Mouse (Mus musculus): Measurements from ENCODE around the gene Phyhipl. TPM values are rescaled to one million over a fixed set of nuclear protein-coding genes. Genes with fewer than 3 reads are reported as not detected.

The Phyhipl gene
- 3.6 and 4.9 TPM in 2 replicates for polyA plus RNA-seq (2015; fragmentation: Nextera tagmentation; extraction: Ambion mirVana)

- no peak within 1 kb of the TSS for H3K27ac ChIP-seq
- no peak within 1 kb of the TSS for H3K4me3 ChIP-seq (replicated peaks)
- no peaks in the 10 kb centered on the region for H3K9me3 ChIP-seq
- no peak within 1 kb of the TSS for H3K4me2 ChIP-seq (replicated peaks)
- no peak for ATAC-seq
- no peak within 1 kb of the TSS for H3K9ac ChIP-seq
- no peaks in the 10 kb centered on the region for H3K36me3 ChIP-seq
- 66% methylated on average over 7 of the region's 7 CpGs for WGBS
- H3K27me3 ChIP-seq (replicated peaks): no peaks in the 10 kb centered on the region
- H3K4me1 ChIP-seq (replicated peaks): no peaks in the 10 kb centered on the region
These were observed at the start of gene Phyhipl for GRCm38 (mm10) chr10:70655828-70656227. Phyhipl (minus strand) TSS chr10:70655965.

DNA sequence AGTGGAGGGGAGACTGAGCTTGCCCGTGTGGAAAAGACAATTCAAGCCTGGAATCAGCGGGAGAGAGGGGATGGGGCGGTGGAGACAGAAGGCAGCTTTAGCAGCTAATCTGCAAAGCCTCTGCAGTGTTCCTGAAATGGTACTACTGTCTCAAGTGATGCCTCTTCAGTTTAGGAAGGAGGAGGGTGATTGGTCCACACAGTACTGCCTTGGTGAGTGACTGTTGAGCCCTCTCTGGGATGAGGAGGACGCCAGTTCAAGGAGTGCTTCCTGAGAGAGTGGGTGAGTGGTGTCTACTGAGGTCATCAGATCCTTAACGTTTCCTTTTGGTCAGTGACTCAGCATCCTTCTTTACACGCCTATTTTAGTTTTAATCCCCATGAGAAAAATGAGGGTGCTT, 47.4 kb upstream of the Phyhipl start:
- no peak for ATAC-seq
- no peak overlapping the region for H3K4me3 ChIP-seq (replicated peaks)
- H3K36me3 ChIP-seq: no peaks in the 10 kb centered on the region
- no peak overlapping the region for H3K27ac ChIP-seq
- H3K4me1 ChIP-seq (replicated peaks): no peaks in the 10 kb centered on the region
- H3K9me3 ChIP-seq: no peaks in the 10 kb centered on the region
- 64% methylated on average over 6 of the region's 6 CpGs for WGBS
- no peaks in the 10 kb centered on the region for H3K27me3 ChIP-seq (replicated peaks)
- no peak overlapping the region for H3K9ac ChIP-seq
- no peak overlapping the region for H3K4me2 ChIP-seq (replicated peaks)

DNA sequence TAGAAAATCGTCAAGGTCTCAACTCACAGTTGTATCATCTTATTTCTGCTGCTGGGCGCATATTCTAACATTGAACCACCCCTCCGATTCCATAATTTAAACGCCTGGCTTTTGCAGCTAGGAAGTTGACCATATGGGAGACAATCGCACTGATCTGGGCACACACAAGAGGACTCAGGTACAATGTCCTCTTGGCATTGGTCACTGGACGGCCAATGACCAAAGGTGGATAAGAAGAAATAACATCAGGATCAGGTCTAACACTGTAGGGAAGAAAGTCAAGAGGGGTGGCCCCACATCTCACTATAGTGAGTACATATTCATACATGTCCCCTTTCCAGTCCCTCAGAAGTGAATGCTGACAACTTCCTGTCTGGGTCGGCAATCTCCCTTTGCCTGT, 43.8 kb upstream of the Phyhipl start:
- Histone ChIP-seq H3K4me1 (replicated peaks) (no peaks in the 10 kb centered on the region), H3K4me3 (replicated peaks) (no peak overlapping the region), H3K9me3 (no peaks in the 10 kb centered on the region), H3K36me3 (no peaks in the 10 kb centered on the region), H3K27me3 (replicated peaks) (no peaks in the 10 kb centered on the region), H3K4me2 (replicated peaks) (no peak overlapping the region), H3K27ac (no peak overlapping the region), H3K9ac (no peak overlapping the region)
- WGBS: 87% methylated on average over 7 of the region's 7 CpGs
- no peak for ATAC-seq

- Histone ChIP-seq H3K4me2 (replicated peaks) (no peak overlapping the region), H3K4me3 (replicated peaks) (no peak overlapping the region), H3K27me3 (replicated peaks) (no peaks in the 10 kb centered on the region), H3K36me3 (no peaks in the 10 kb centered on the region), H3K9me3 (no peaks in the 10 kb centered on the region), H3K9ac (no peak overlapping the region), H3K4me1 (replicated peaks) (no peaks in the 10 kb centered on the region), H3K27ac (no peak overlapping the region)
- ATAC-seq: no peak
- WGBS: 82% methylated on average over 3 of the region's 3 CpGs
These were observed 42.2 kb upstream of the Phyhipl start for GRCm38 (mm10) chr10:70698014-70698413.

DNA sequence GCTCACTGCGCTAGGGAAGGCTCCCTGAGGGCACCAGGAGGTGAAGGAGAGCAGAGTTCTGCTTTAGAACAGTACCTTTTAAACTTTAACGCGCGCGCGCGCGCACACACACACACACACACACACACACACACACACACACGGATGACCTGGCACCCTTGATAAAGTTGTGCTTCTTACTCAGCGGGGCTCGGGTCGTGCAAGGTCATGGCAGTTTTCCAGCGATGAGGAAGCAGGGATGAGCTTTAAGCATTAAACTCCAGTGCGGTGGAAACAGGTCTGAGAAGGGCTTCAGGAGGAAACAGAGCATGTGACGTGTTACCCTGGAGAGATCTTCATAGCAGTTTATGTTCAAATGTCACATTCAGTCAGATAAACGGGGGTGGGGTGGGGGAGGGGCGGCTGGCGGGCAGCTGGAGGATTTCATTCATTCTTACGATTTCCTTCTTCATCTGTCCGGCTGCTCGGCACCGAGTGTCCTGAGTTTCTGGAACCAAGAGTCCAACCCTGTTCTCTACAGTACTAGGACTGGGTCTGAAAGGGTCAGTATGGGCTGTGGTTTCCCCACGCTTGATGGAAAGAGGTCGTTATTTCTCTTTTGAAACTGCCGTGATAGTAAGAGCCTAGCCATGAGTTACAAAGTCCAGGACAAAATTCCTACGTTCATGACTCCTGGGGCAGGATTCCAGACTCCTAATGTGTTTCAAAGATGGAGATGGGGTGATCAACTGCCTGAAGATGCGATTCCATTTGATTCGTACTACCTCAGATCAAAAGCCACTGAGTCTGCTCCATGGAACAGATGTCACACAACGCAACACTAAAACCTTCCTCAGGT, 41.2 kb upstream of the Phyhipl start:
- no peak for ATAC-seq
- Histone ChIP-seq H3K27me3 (replicated peaks) (no peaks in the 10 kb centered on the region), H3K27ac (no peak overlapping the region), H3K36me3 (no peaks in the 10 kb centered on the region), H3K4me1 (replicated peaks) (no peaks in the 10 kb centered on the region), H3K9ac (no peak overlapping the region), H3K4me2 (replicated peaks) (no peak overlapping the region; the same call in 1 of the 2 replicates), H3K9me3 (no peaks in the 10 kb centered on the region), H3K4me3 (replicated peaks) (no peak overlapping the region)
- 55% methylated on average over 29 of the region's 29 CpGs for whole genome bisulfite sequencing

- no peaks in the 10 kb centered on the region for H3K27me3 ChIP-seq (replicated peaks)
- WGBS: 76% methylated on average over 6 of the region's 6 CpGs
These were observed 33.6 kb upstream of the Phyhipl start for GRCm38 (mm10) chr10:70689346-70689745.

DNA sequence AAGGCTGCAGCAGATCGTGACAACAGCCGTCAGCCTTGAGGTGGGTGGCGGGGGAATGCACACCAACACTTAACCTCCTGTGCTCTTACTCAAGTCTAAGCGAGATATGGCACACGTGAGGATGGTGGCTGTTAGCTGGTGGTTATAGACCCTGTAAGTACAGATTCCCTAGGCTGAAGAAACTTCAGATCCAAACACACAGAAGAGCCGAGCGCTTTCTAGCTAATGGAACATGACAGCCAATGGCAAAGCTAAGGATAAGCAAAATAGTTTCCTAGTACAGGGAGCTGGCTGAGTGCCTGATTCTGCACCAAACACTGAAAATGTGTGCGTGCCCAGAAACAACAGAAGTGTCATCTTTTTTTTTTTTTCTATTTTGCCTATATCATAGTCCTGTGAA, 33.1 kb upstream of the Phyhipl start:
- no peak overlapping the region for H3K9ac ChIP-seq
- ATAC-seq: no peak
- no peaks in the 10 kb centered on the region for H3K4me1 ChIP-seq (replicated peaks)
- no peaks in the 10 kb centered on the region for H3K9me3 ChIP-seq
- H3K4me2 ChIP-seq (replicated peaks): no peak overlapping the region
- no peaks in the 10 kb centered on the region for H3K27me3 ChIP-seq (replicated peaks)
- no peak overlapping the region for H3K27ac ChIP-seq
- no peaks in the 10 kb centered on the region for H3K36me3 ChIP-seq
- no peak overlapping the region for H3K4me3 ChIP-seq (replicated peaks)
- 46% methylated on average over 8 of the region's 8 CpGs for whole genome bisulfite sequencing

More at GRCm38 (mm10) chr10:70689346-70689745, 33.6 kb upstream of the Phyhipl start:
- ATAC-seq: no peak
- Histone ChIP-seq H3K36me3 (no peaks in the 10 kb centered on the region), H3K9ac (no peak overlapping the region), H3K4me3 (replicated peaks) (no peak overlapping the region), H3K9me3 (no peaks in the 10 kb centered on the region), H3K4me2 (replicated peaks) (no peak overlapping the region), H3K4me1 (replicated peaks) (no peaks in the 10 kb centered on the region), H3K27ac (no peak overlapping the region)

DNA sequence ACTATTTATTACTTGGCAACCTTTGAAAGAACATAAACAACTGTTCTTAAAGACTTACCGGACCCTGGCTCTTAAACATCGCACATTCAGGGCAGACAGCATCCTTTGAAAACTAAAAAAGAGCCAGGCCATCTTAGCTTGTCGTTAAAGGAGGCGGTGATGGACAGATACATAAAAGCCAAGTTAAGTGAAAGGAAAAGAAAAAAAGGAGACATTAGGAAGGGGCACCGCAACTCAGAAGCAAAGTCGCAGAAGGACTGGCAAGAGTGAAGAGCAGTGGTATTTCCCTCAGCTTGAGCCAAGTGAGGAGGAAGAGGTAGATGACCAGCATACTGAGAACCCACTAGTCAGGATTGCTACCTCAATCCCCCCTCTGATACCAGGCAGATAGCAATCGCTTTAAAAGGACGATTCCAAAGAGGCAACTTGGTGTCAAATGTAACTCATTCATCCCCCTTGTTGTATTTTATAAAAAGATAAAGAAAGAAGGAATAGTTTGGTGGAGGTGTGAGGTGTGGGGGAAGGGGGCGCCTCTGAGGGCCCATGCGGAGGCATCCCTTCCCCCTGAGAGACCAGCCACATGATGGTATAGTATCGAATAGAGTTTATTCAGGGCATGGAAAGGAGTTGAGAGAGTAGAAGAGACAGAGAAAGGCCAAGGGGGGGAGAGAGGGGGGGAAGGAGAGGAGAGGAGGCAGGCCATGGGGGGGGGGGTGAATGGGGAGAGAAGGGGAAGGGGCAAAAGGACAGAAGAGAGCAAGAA, 31.4 kb upstream of the Phyhipl start:
- Histone ChIP-seq H3K9ac (no peak overlapping the region), H3K27ac (no peak overlapping the region), H3K4me1 (replicated peaks) (no peaks in the 10 kb centered on the region), H3K27me3 (replicated peaks) (no peaks in the 10 kb centered on the region), H3K9me3 (no peaks in the 10 kb centered on the region), H3K4me2 (replicated peaks) (no peak overlapping the region), H3K36me3 (no peaks in the 10 kb centered on the region), H3K4me3 (replicated peaks) (no peak overlapping the region)
- no peak for ATAC-seq
- 57% methylated on average over 11 of the region's 11 CpGs for WGBS

DNA sequence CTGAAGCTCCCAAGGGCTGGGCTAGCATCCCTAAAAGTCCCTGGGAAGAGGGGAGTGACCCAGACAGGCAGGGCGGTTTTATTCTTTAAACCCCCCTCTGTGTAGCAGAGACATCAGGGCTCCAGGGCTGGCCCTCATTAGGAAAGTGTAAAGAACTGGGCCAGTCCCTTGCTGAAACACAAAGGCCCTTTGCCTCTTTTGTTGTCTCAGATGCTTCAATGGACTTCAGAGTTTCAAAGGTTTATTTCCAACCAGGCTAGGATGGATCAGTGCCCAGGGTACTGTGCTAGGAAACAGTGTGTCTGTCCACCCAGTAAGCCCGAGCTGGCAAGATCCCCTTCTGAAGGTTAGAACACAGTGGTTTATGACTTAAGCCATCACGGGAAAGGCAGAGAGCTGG, 30.7 kb upstream of the Phyhipl start:
- no peak overlapping the region for H3K4me3 ChIP-seq (replicated peaks)
- H3K9me3 ChIP-seq: no peaks in the 10 kb centered on the region
- no peak overlapping the region for H3K9ac ChIP-seq
- H3K27ac ChIP-seq: no peak overlapping the region
- no peak overlapping the region for H3K4me2 ChIP-seq (replicated peaks)
- H3K27me3 ChIP-seq (replicated peaks): no peaks in the 10 kb centered on the region
- 30% methylated on average over 3 of the region's 3 CpGs for WGBS
- H3K4me1 ChIP-seq (replicated peaks): no peaks in the 10 kb centered on the region
- no peaks in the 10 kb centered on the region for H3K36me3 ChIP-seq
- ATAC-seq: no peak

DNA sequence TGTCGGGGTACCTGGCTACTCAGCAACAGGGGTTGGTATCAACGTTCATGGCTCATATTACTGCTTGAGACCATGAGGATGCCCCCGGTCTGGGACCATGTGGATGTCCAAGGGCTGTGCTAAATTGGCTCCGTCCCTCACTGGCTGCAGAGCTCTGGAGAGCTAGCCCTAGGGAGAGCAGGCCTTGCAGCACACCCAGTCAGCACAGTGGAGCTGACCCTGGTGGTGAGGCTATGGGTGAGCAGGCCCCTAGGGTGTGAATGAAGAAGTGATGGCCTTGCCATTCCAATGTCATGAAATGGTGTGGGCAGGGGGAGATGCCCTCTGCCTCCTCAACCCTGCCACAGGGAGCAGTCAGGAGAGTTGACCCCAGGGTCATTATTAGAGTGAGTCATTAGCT, 27.7 kb upstream of the Phyhipl start:
- no peaks in the 10 kb centered on the region for H3K4me1 ChIP-seq (replicated peaks)
- H3K27ac ChIP-seq: no peak overlapping the region
- no peak overlapping the region for H3K4me3 ChIP-seq (replicated peaks)
- ATAC-seq: no peak
- no peaks in the 10 kb centered on the region for H3K27me3 ChIP-seq (replicated peaks)
- no peaks in the 10 kb centered on the region for H3K36me3 ChIP-seq
- WGBS: 86% methylated on average over 4 of the region's 4 CpGs
- no peak overlapping the region for H3K9ac ChIP-seq
- H3K4me2 ChIP-seq (replicated peaks): no peak overlapping the region
- H3K9me3 ChIP-seq: no peaks in the 10 kb centered on the region

DNA sequence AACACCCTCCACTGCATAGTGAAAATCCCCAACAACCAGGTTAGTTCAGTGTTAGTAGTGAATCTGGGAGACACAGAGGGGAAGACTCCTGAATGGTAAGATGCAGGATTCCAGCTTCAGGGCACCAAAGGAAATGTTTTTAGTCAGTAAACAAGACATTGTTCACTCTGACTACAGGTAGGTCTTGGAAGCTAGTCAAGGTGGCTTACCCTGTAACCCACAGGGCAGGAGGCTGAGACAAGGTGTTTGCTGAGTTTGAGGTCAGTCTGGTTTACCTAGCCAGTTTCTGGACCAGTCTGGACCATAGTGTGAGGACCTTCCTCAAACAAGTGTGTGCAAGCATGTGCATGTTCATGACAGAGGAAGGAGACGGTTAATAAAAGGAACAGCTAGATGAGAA, 22.2 kb upstream of the Phyhipl start:
- ATAC-seq: no peak
- 84% methylated on average over 1 of the region's 1 CpGs for WGBS
- Histone ChIP-seq H3K4me1 (replicated peaks) (no peaks in the 10 kb centered on the region), H3K27ac (no peak overlapping the region), H3K4me2 (replicated peaks) (no peak overlapping the region), H3K9ac (no peak overlapping the region), H3K36me3 (no peaks in the 10 kb centered on the region), H3K27me3 (replicated peaks) (no peaks in the 10 kb centered on the region), H3K4me3 (replicated peaks) (no peak overlapping the region), H3K9me3 (no peaks in the 10 kb centered on the region)

DNA sequence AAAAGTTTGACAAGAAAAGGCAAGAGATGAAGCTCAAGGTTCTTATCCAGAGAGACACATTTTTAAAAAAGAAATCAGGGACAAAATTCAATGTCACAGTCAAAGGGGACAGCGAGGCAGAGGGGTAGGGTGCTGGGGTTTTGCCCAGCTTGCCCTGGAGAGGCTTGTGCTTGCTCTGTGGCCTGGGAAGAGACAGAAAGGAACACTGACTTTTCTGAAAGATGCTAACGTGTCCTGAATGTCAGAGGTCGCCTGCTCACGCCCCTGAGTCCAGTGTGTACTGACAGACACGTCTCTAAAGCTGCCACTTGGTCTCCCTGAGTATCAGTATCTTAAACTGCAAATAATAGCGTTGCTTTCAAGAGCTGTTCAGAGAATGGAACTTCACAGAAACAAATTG, 507 bp upstream of the Phyhipl start:
- no peak overlapping the region for H3K4me3 ChIP-seq (replicated peaks)
- no peak overlapping the region for H3K4me2 ChIP-seq (replicated peaks)
- no peak overlapping the region for H3K9ac ChIP-seq
- no peaks in the 10 kb centered on the region for H3K36me3 ChIP-seq
- H3K4me1 ChIP-seq (replicated peaks): no peaks in the 10 kb centered on the region
- ATAC-seq: no peak
- H3K27me3 ChIP-seq (replicated peaks): no peaks in the 10 kb centered on the region
- no peak overlapping the region for H3K27ac ChIP-seq
- H3K9me3 ChIP-seq: no peaks in the 10 kb centered on the region
- 58% methylated on average over 6 of the region's 6 CpGs for WGBS
